Mouse (Mus musculus): ENCODE data around the gene Slc8a1. TPM values are rescaled to one million over a fixed set of nuclear protein-coding genes. Genes with fewer than 3 reads are reported as not detected.

The Slc8a1 gene
- total and polyA plus RNA-seq, 3 experiments: 49.9 to 460 (median 426) TPM

DNA sequence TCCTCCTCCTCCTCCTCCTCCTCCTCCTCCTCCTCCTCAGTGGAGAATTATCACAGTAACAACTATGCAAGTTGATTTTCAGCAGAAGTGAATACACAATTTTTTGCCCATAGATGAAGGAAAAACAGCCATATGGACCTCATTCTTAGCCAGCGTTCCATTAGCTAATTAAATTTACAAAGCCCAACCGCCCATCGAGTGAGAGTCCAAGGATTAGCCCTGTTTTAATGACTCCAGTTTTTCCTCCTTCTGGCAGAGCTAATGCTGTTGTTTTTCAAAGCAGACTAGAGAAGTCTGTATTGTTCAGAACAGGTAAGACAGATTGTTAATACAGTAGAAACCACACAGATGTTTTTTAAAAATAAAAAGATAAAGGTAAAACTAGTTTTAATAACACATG is 264.8 kb downstream of the Slc8a1 start:
- no peaks in the 10 kb centered on the region for H3K27me3 ChIP-seq (ENCODE audit: control insufficient read depth, insufficient read depth, low read length)
- WGBS: 83% methylated on average over 3 of the region's 3 CpGs
- peaks cover 3% of the 10 kb centered on the region; the same call in 1 of the 2 replicates for H3K79me2 ChIP-seq (replicated peaks; ENCODE audit: control insufficient read depth, insufficient read depth, low read length)
- peaks cover 13% of the 10 kb centered on the region for H3K36me3 ChIP-seq (ENCODE audit: control insufficient read depth, insufficient read depth, low read length)
- no peak for DNase-seq
- intact Hi-C loops (cut with DNase I): loop anchor here (10.0 kb wide), 1 partner anchor 191 kb away; no protein-coding TSS in a partner anchor
- TF ChIP-seq POLR2A (IDR thresholded peaks at IDR 0.05; ENCODE audit: insufficient read depth, low read depth, low read length) (no peak), EP300 (IDR thresholded peaks at IDR 0.05; ENCODE audit: insufficient read depth, low read depth, low read length) (no peak), CTCF (IDR thresholded peaks at IDR 0.05) (no peak)
- no peak overlapping the region for H3K27ac ChIP-seq
- H3K4me3 ChIP-seq: no peak overlapping the region
- peaks cover 3% of the 10 kb centered on the region for H3K4me1 ChIP-seq (ENCODE audit: control insufficient read depth, insufficient read depth, low read length)
- H3K9ac ChIP-seq (ENCODE audit: low read depth, low read length): no peak overlapping the region

DNA sequence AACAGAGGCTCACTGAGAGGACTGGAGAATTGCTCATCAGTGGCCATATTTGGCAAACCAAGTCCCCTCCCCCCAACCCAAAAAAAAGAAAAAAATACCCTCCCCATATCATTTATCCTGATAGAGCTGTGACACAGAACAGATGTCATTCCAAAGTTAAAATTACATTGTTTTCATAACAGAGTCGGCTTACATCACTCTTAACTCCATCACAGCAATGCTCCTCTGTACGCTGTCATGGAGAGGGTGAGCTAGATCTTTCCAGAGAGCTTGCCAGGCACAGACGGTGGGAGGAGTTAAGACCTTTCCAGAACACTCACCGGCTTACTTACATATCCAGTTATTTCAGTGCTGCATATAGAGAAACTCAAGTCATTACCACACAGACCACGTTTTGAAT is 269.2 kb downstream of the Slc8a1 start:
- Histone ChIP-seq H3K9ac (ENCODE audit: low read depth, low read length) (no peak overlapping the region), H3K27me3 (ENCODE audit: control insufficient read depth, insufficient read depth, low read length) (no peaks in the 10 kb centered on the region), H3K27ac (peak overlapping the region; percentile 52), H3K79me2 (replicated peaks; ENCODE audit: control insufficient read depth, insufficient read depth, low read length) (peaks cover 3% of the 10 kb centered on the region; the same call in 1 of the 2 replicates), H3K36me3 (ENCODE audit: control insufficient read depth, insufficient read depth, low read length) (peaks cover 10% of the 10 kb centered on the region), H3K4me1 (ENCODE audit: control insufficient read depth, insufficient read depth, low read length) (peaks cover 3% of the 10 kb centered on the region), H3K4me3 (no peak overlapping the region)
- no peak for TF ChIP-seq CTCF (IDR thresholded peaks at IDR 0.05)
- TF ChIP-seq POLR2A (IDR thresholded peaks at IDR 0.05; ENCODE audit: insufficient read depth, low read depth, low read length): no peak
- peak; percentile 74; the same call in 1 of the 2 replicates for TF ChIP-seq EP300 (IDR thresholded peaks at IDR 0.05; ENCODE audit: insufficient read depth, low read depth, low read length)
- intact Hi-C loops (cut with DNase I): no loop called here
- WGBS: 17% methylated on average over 5 of the region's 5 CpGs
- DNase-seq: peak; percentile 59 to 66

DNA sequence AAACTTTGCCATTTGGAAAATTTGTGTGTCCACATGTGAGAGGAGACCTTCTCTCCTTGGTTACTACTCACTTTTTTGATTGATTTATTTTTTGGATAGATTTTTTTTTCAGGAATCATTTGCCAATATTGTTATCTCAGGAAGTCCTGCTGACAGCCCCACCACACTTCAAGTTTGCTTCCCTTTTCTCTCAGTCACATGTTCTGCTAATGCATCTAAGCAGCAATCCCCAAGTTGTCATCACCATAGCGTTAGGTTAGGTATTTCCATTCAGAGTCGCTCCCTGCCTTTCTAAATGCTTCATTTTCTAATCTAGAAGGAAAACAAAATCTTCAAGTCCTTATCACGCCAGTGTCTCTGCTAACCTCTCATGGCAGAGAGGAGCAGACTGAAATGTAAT is 278.8 kb downstream of the Slc8a1 start:
- no peaks in the 10 kb centered on the region; the same call in 1 of the 2 replicates for H3K4me1 ChIP-seq (ENCODE audit: control insufficient read depth, insufficient read depth, low read length)
- H3K27ac ChIP-seq: no peak overlapping the region
- 54% methylated on average over 3 of the region's 3 CpGs for WGBS
- no peaks in the 10 kb centered on the region for H3K79me2 ChIP-seq (replicated peaks; ENCODE audit: control insufficient read depth, insufficient read depth, low read length)
- no peak overlapping the region for H3K9ac ChIP-seq (ENCODE audit: low read depth, low read length)
- DNase-seq: no peak
- no peak for TF ChIP-seq EP300 (IDR thresholded peaks at IDR 0.05; ENCODE audit: insufficient read depth, low read depth, low read length)
- no peak for TF ChIP-seq POLR2A (IDR thresholded peaks at IDR 0.05; ENCODE audit: insufficient read depth, low read depth, low read length)
- TF ChIP-seq CTCF (IDR thresholded peaks at IDR 0.05): no peak
- no peaks in the 10 kb centered on the region for H3K36me3 ChIP-seq (ENCODE audit: control insufficient read depth, insufficient read depth, low read length)
- intact Hi-C loops (cut with DNase I): no loop called here
- no peak overlapping the region for H3K4me3 ChIP-seq
- H3K27me3 ChIP-seq (ENCODE audit: control insufficient read depth, insufficient read depth, low read length): no peaks in the 10 kb centered on the region

DNA sequence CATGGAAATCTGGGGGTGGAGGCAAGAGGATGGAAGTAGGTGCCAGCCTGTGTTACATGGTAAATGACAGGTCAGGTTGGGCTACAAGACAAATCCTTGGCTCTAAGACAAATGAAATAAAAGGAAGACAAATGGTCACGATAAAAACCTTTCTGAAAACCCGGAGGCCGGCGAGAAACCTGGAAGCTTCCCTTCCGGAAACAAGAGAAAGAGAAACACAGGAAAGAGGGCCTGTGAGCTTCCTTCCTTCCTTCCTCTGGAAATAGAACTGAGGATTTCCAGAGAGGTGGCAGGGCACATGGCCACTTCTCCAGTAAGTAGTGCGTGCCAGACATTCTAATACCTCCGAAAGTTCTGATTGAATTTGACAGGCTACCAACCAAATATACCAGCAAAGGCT is 282.2 kb downstream of the Slc8a1 start:
- no peak for DNase-seq
- 41% methylated on average over 7 of the region's 7 CpGs for WGBS
- H3K4me3 ChIP-seq: no peak overlapping the region

DNA sequence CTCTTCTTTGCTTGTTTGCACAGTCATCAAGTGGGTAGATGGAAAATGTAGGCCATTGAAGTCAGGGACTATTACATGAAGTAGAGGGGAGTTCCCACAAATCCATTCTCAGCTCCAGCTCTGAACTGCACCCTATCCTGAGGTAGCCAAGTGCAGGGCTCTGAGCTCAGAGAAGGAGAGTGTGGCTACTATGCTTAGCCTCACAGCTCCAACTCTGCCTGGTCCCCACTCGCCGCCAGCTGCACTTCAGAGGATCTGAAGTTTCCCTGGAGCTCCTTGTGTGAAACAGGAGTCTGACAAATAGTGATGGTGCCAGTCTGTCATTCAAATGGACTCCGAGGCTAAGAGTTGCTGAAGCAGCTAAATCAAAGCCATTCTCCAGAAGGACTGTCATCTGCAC is 282.9 kb downstream of the Slc8a1 start:
- H3K9ac ChIP-seq (ENCODE audit: low read depth, low read length): no peak overlapping the region
- WGBS: 69% methylated on average over 3 of the region's 3 CpGs
- no peak for TF ChIP-seq EP300 (IDR thresholded peaks at IDR 0.05; ENCODE audit: insufficient read depth, low read depth, low read length)
- TF ChIP-seq POLR2A (IDR thresholded peaks at IDR 0.05; ENCODE audit: insufficient read depth, low read depth, low read length): no peak
- no peak for TF ChIP-seq CTCF (IDR thresholded peaks at IDR 0.05)
- H3K4me3 ChIP-seq: no peak overlapping the region
- H3K27ac ChIP-seq: no peak overlapping the region
- no peaks in the 10 kb centered on the region for H3K79me2 ChIP-seq (replicated peaks; ENCODE audit: control insufficient read depth, insufficient read depth, low read length)
- no peaks in the 10 kb centered on the region for H3K27me3 ChIP-seq (ENCODE audit: control insufficient read depth, insufficient read depth, low read length)
- no peak for DNase-seq
- intact Hi-C loops (cut with DNase I): no loop called here
- no peaks in the 10 kb centered on the region for H3K36me3 ChIP-seq (ENCODE audit: control insufficient read depth, insufficient read depth, low read length)
- H3K4me1 ChIP-seq (ENCODE audit: control insufficient read depth, insufficient read depth, low read length): no peaks in the 10 kb centered on the region; the same call in 1 of the 2 replicates

More for the DNA sequence above, 282.2 kb downstream of the Slc8a1 start:
- Histone ChIP-seq H3K4me1 (ENCODE audit: control insufficient read depth, insufficient read depth, low read length) (no peaks in the 10 kb centered on the region; the same call in 1 of the 2 replicates), H3K27ac (no peak overlapping the region), H3K27me3 (ENCODE audit: control insufficient read depth, insufficient read depth, low read length) (no peaks in the 10 kb centered on the region), H3K9ac (ENCODE audit: low read depth, low read length) (no peak overlapping the region), H3K79me2 (replicated peaks; ENCODE audit: control insufficient read depth, insufficient read depth, low read length) (no peaks in the 10 kb centered on the region), H3K36me3 (ENCODE audit: control insufficient read depth, insufficient read depth, low read length) (no peaks in the 10 kb centered on the region)
- intact Hi-C loops (cut with DNase I): no loop called here
- TF ChIP-seq POLR2A (IDR thresholded peaks at IDR 0.05; ENCODE audit: insufficient read depth, low read depth, low read length): no peak

DNA sequence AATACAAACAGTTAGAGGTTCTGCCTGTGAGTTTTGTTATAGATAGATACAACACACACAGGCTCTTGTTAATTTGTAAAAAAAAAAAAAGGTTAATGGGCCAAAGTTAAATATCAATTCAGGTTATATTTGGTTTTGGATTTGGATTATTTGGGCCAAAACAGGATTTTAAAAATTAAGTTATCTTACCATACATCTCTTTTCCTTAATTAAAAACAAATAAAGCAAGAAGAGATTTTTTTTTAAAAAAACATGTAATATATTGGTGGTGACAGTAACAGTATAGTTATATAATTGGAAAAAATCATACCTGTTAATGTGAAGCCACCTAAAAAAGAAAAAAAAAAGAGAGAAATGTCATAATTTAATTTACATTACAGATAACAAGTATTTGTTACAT is 296.7 kb downstream of the Slc8a1 start, which contains the start of gene Gm11096:
Gene Gm11096, plus strand, starts transcription at position 301 of the 400 bp plus-strand sequence.
- DNase-seq: no peak
- no peaks in the 10 kb centered on the region for H3K27me3 ChIP-seq (ENCODE audit: control insufficient read depth, insufficient read depth, low read length)
- H3K4me1 ChIP-seq (ENCODE audit: control insufficient read depth, insufficient read depth, low read length): no peaks in the 10 kb centered on the region
- intact Hi-C loops (cut with DNase I): no loop called here
- peaks cover 6% of the 10 kb centered on the region; the same call in 1 of the 2 replicates for H3K36me3 ChIP-seq (ENCODE audit: control insufficient read depth, insufficient read depth, low read length)
- no peaks in the 10 kb centered on the region for H3K79me2 ChIP-seq (replicated peaks; ENCODE audit: control insufficient read depth, insufficient read depth, low read length)
- no peak within 1 kb of the TSS for H3K9ac ChIP-seq (ENCODE audit: low read depth, low read length)
- no peak for TF ChIP-seq POLR2A (IDR thresholded peaks at IDR 0.05; ENCODE audit: insufficient read depth, low read depth, low read length)
- no peak for TF ChIP-seq CTCF (IDR thresholded peaks at IDR 0.05)
- no peak for TF ChIP-seq EP300 (IDR thresholded peaks at IDR 0.05; ENCODE audit: insufficient read depth, low read depth, low read length)
- H3K4me3 ChIP-seq: no peak within 1 kb of the TSS
- no peak within 1 kb of the TSS for H3K27ac ChIP-seq

Data from heart, adult 2 months (tissue).